Mouse (Mus musculus) layer of hippocampus, adult 9-11 months (tissue): ENCODE results near the gene Igll1.

Source experiments
- DNase-seq: peaks from one replicate; pipeline ENCODE4 v3.0.0; 2022

Gene Igll1

DNA sequence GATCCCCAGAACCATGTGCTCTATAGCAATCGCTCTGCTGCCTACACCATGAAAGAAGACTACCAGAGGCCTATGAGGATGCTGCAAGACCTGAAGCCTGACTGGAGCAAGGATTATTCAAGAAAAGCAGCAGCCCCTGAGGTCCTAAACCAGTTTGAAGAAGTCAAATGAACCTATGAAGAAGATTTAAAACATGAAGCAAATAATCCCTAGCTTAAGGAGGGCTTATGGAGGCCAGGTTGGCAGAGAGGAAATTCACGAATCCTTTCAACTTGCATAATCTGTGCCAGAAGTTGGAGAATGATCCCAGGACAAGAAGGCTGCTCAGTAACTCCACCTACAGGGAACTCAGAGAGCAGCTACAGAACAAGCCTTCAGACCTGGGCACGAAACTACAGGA lies 11.4 kb downstream of the Igll1 start:
- no peak for DNase-seq

- no peak for DNase-seq
Observed at GRCm38 (mm10) chr16:16849196-16849595, 14.6 kb downstream of the Igll1 start.

- DNase-seq: no peak
Observed at GRCm38 (mm10) chr16:16829671-16830070, 34.1 kb downstream of the Igll1 start.

DNA sequence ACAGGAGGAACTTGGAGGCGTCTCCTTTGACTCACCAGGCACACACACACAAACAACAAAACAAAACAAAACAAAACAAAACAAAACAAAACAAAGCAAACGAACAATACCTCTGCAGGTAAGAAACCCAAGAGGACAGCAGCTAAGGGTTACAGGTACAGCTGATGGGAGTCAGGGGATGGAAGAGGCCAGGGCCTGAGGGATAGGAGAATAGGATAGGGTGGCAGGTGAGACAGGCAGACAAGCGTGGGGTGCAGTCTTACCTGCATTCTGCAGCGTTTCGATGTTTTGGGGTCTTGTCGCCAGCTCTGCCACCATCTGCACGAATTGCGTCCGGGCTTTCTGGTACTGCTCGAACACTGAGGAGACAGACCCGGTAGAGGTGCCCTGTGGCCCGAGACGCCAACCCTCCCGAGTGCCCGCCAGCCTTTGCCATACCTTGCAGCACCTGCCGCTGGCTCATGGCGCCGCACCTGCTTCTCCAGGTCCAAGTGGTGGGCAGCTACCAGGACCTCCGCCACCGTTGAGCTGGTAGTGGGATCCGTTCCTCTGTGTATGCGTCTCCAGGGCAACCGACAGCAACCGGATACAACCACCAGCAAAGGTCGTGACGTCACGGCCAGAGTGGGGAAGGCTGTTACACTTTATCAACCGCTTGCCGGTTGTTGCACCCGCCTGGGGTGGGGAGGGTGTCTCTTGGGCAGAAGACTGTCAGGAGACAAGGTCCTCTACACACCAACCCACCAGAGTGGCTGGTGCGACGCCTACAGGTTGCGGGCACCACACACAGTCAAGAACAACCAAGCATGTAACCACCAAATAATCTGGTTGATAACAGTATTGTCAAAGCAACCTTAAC lies 34.8 kb downstream of the Igll1 start, which contains the start of gene Spag6l:
Spag6l (minus strand) TSS at position 700 of the 859 bp plus-strand sequence.
- peak; percentile 72 for DNase-seq

- DNase-seq: no peak
Observed at GRCm38 (mm10) chr16:16826223-16826622, 37.6 kb downstream of the Igll1 start.

DNA sequence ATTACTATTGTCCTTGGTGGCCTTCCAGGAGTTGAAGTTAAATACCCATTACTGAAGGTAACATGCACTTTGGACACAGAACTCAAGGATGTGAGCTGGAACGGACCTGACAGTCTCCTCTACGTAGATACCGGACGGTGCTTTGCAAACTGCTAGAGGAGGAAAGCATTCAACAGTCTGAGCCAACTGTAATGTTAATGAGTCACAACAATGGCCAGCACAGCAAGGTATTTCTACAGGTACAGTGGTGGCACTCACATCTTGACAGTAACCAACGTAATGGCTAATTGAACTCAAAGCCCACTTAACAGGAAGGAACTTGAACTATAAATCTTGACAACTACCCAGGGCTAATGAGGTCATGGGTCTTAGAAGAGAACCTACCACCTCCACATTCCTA lies 38.3 kb downstream of the Igll1 start:
- DNase-seq: no peak
